ENCODE assay signal across 10 mouse cellular contexts in genomic region chr8:94035200-94035599, GRCm38 (mm10). TPM values are rescaled to one million over a fixed set of nuclear protein-coding genes. Genes with fewer than 3 reads are reported as not detected.
DNase-seq lines count a peak whose midpoint lies in the region; ATAC-seq lines count a peak whose summit lies in the region.
"Had no signal": no experiment of that assay in that cellular context is flagged by ENCODE, and none has a peak within 500 bp of the region (broad histone marks: within the 10 kb centered on the region; RNA-seq: fewer than 3 reads in every experiment).

No protein-coding gene starts in this region.

- peaks cover 16% of the 10 kb centered on the region for H3K36me3 ChIP-seq in kidney, embryonic 15.5 days
- H3K36me3 ChIP-seq in embryonic facial prominence, embryonic 12.5 days: peaks cover 5% of the 10 kb centered on the region
- peaks cover 4% of the 10 kb centered on the region; the same call in 1 of the 2 replicates for H3K36me3 ChIP-seq in intestine, embryonic 16.5 days (ENCODE audit: control insufficient read depth, insufficient read depth, low read length)

- peak overlapping the region; percentile 91 for H3K4me3 ChIP-seq in kidney, embryonic 15.5 days (replicated peaks)
- H3K4me3 ChIP-seq in embryonic facial prominence, embryonic 12.5 days: peak overlapping the region; percentile 18
- H3K4me3 ChIP-seq in intestine, embryonic 16.5 days (ENCODE audit: low read length): peak overlapping the region; percentile 21; the same call in 1 of the 2 replicates

- H3K9ac ChIP-seq in kidney, embryonic 15.5 days: 0 out of 2 replicates have a peak overlapping the region, but pooled peaks have one; percentile 17
- peak overlapping the region; percentile 30; the same call in 1 of the 2 replicates for H3K9ac ChIP-seq in embryonic facial prominence, embryonic 12.5 days
- peak overlapping the region; percentile 34; the same call in 1 of the 2 replicates for H3K9ac ChIP-seq in intestine, embryonic 16.5 days (ENCODE audit: low read depth, low read length)

- no peaks in the 10 kb centered on the region for H3K27me3 ChIP-seq in kidney, embryonic 15.5 days
- no peaks in the 10 kb centered on the region for H3K27me3 ChIP-seq in embryonic facial prominence, embryonic 12.5 days
- no peaks in the 10 kb centered on the region for H3K27me3 ChIP-seq in intestine, embryonic 16.5 days (replicated peaks; ENCODE audit: control insufficient read depth, insufficient read depth, low read length)

- no peaks in the 10 kb centered on the region for H3K9me3 ChIP-seq in kidney, embryonic 15.5 days (replicated peaks)
- H3K9me3 ChIP-seq in embryonic facial prominence, embryonic 12.5 days: no peaks in the 10 kb centered on the region
- H3K9me3 ChIP-seq in intestine, embryonic 16.5 days (ENCODE audit: control insufficient read depth, low read length): no peaks in the 10 kb centered on the region

- peak overlapping the region; percentile 66 for H3K4me2 ChIP-seq in kidney, embryonic 15.5 days
- peak overlapping the region; percentile 85 for H3K4me2 ChIP-seq in embryonic facial prominence, embryonic 12.5 days (replicated peaks)
- H3K4me2 ChIP-seq in intestine, embryonic 16.5 days (ENCODE audit: low read depth, low read length): peak overlapping the region; percentile 58

- H3K4me1 ChIP-seq in kidney, embryonic 15.5 days: peaks cover 24% of the 10 kb centered on the region
- H3K4me1 ChIP-seq in embryonic facial prominence, embryonic 12.5 days: peaks cover 23% of the 10 kb centered on the region
- peaks cover 13% of the 10 kb centered on the region for H3K4me1 ChIP-seq in intestine, embryonic 16.5 days (ENCODE audit: control insufficient read depth, insufficient read depth, low read length)

- H3K27ac ChIP-seq in kidney, embryonic 15.5 days: no peak overlapping the region
- no peak overlapping the region for H3K27ac ChIP-seq in embryonic facial prominence, embryonic 12.5 days
- H3K27ac ChIP-seq in intestine, embryonic 16.5 days (ENCODE audit: low read length): 0 out of 2 replicates have a peak overlapping the region, but pooled peaks have one; percentile 29

- no peak for DNase-seq in kidney, postnatal 14 days
- DNase-seq in naive thymus-derived CD4-positive, alpha-beta T cell, adult 2 months (ENCODE audit: low read depth): peak; percentile 11
- no peak for DNase-seq in layer of hippocampus, postnatal 36 days
- DNase-seq in adrenal gland, adult 8-10 months: no peak
- DNase-seq in frontal cortex, postnatal 14 days (ENCODE audit: low spot score in 2 of 2): no peak
- DNase-seq: cerebellum, postnatal 36 days; lung, adult 18-20 months had no signal

- 55% methylated on average over 5 of the region's 5 CpGs for WGBS in kidney, embryonic 15.5 days
- WGBS in embryonic facial prominence, embryonic 12.5 days: 60% methylated on average over 5 of the region's 5 CpGs
- 51% methylated on average over 5 of the region's 5 CpGs for WGBS in intestine, embryonic 16.5 days

- ATAC-seq in kidney, embryonic 15.5 days (replicated peaks; ENCODE audit: low FRiP score): no peak
- no peak for ATAC-seq in embryonic facial prominence, embryonic 12.5 days (ENCODE audit: insufficient number of reproducible peaks, insufficient read depth, low FRiP score, low TSS enrichment)
- no peak for ATAC-seq in intestine, embryonic 16.5 days

RNA-seq across cellular contexts. Expression of gene Nudt21, which starts 1.6 kb away (rescaled TPM):
- 120 and 137 TPM in 2 replicates for polyA plus RNA-seq in kidney, embryonic 15.5 days (2015; fragmentation: Nextera tagmentation; extraction: Ambion mirVana)
- 124 and 140 TPM in 2 replicates for polyA plus RNA-seq in embryonic facial prominence, embryonic 12.5 days (2016; fragmentation: Nextera tagmentation; extraction: Ambion mirVana)
- 87.8 and 95.9 TPM in 2 replicates for polyA plus RNA-seq in intestine, embryonic 16.5 days (2015; fragmentation: Nextera tagmentation; extraction: Ambion mirVana)
- total RNA-seq in layer of hippocampus, postnatal 36 days (2021): 10 to 100 TPM; 52.7 to 60.7 TPM
- 10 to 100 TPM; 37.5 to 51.4 (median 43.6) TPM for total RNA-seq in adrenal gland, adult 8-10 months (2022)

RNA-seq across cellular contexts. Expression of gene Ogfod1, which starts 1.8 kb away (rescaled TPM):
- polyA plus RNA-seq in kidney, embryonic 15.5 days (2015; fragmentation: Nextera tagmentation; extraction: Ambion mirVana): 12.8 and 13.0 TPM in 2 replicates
- polyA plus RNA-seq in embryonic facial prominence, embryonic 12.5 days (2016; fragmentation: Nextera tagmentation; extraction: Ambion mirVana): 14.4 and 15.6 TPM in 2 replicates
- 12.5 and 13.1 TPM in 2 replicates for polyA plus RNA-seq in intestine, embryonic 16.5 days (2015; fragmentation: Nextera tagmentation; extraction: Ambion mirVana)
- total RNA-seq in layer of hippocampus, postnatal 36 days (2021): 100 to 1,000 TPM; 108 to 119 TPM
- total RNA-seq in adrenal gland, adult 8-10 months (2022): 10 to 100 TPM; 23.0 to 31.3 (median 27.4) TPM

RNA-seq across cellular contexts. Expression of gene Amfr, which starts 22.6 kb away (rescaled TPM):
- 45.4 and 49.3 TPM in 2 replicates for polyA plus RNA-seq in kidney, embryonic 15.5 days (2015; fragmentation: Nextera tagmentation; extraction: Ambion mirVana)
- 58.0 and 60.1 TPM in 2 replicates for polyA plus RNA-seq in embryonic facial prominence, embryonic 12.5 days (2016; fragmentation: Nextera tagmentation; extraction: Ambion mirVana)
- 27.8 and 36.4 TPM in 2 replicates for polyA plus RNA-seq in intestine, embryonic 16.5 days (2015; fragmentation: Nextera tagmentation; extraction: Ambion mirVana)
- total RNA-seq in layer of hippocampus, postnatal 36 days (2021): 100 to 1,000 TPM; 121 to 128 TPM
- total RNA-seq in adrenal gland, adult 8-10 months (2022): 100 to 1,000 TPM; 211 to 343 (median 258) TPM

Comparison
In these comparisons a context has a peak if more than half of its experiments do, and no peak if none do; other contexts are left out.
1. H3K4me3 ChIP-seq: peak in every context shown above with its lines; median percentile 91 in kidney, embryonic 15.5 days; 21 in intestine, embryonic 16.5 days; 18 in embryonic facial prominence, embryonic 12.5 days.